Mouse (Mus musculus) adrenal gland, adult 8-10 months (tissue): ENCODE results near the gene Erh. TPM values are rescaled to one million over a fixed set of nuclear protein-coding genes. Genes with fewer than 3 reads are reported as not detected.

ENCODE experiments used
- DNase-seq: peaks from one replicate; pipeline ENCODE4 v3.0.0; 2022
- total RNA-seq, 4 experiments: library from RNA; stranded (reverse); gene quantifications; 2 replicates each; pipeline ENCODE4 v1.2.4; 2022

Gene Erh
- total RNA-seq, 4 experiments from 2014 or later = 31.4 to 52.6 (median 43.5) TPM

- DNase-seq = no peak
Observed at GRCm38 (mm10) chr12:80615371-80616257, 28.5 kb downstream of the Erh start.

GRCm38 (mm10) chr12:80612113-80612791 is 31.9 kb downstream of the Erh start:
- no peak for DNase-seq

DNA sequence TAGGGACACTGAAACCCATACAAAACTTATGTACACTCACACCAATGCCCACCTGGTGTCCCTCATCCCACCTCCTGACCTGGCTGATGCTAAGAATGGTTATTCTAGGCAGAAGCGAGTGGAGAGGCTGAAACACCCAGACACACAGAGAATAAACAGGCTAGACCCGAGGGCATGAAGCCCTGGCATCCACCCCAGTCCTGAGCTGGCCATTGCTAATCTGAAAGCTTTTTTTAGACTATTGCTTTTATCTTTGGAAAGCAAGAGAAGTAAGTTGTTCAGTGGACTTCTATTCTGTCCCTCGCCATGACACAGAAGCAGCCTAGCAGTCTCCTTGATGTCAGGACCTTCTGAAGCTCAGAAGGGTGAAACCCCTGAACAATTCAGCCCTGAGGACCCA is 34.2 kb downstream of the Erh start:
- no peak for DNase-seq

DNA sequence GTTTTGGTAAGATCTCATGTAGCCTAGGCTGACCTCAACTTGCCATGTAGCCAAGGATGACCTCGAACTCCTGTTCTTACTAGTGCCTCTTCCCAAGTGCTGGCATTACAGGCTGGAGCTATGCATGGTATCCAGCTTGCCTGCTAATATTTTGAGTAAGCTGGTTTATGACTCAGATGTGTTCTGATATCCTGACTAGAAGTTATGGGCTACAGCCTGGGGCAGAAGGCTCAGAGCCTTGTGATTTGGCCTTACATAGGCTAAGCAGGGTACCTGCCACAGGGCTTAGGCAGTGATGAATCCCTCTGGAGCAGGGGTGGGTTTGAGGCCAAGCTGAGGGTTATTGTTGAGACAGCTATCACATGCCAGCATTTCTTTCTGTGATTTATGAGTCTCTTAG is 35.6 kb downstream of the Erh start:
- no peak for DNase-seq

DNA sequence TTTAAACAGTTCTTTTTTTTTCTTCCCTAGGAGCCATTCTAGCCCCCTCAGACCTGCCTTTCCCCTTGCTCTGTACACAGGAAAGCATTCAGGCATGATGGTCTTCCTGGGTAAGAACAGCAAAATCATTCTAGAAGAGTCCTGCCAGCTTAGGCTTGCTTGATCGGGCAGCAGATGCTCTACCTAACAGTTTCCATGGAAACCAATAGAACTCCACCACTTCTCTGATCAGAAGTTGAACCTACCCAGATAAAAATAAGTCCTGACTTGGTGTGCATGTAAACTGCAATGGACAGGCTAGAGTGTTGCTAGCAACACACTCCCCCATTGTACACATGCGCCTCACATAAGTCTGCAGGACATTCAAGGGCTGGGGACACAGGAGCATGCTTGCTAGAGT is 39.9 kb downstream of the Erh start:
- DNase-seq = no peak

- DNase-seq = no peak
Observed at GRCm38 (mm10) chr12:80603566-80603965, 40.6 kb downstream of the Erh start.

GRCm38 (mm10) chr12:80602432-80602831 is 41.7 kb downstream of the Erh start:
- no peak for DNase-seq

DNA sequence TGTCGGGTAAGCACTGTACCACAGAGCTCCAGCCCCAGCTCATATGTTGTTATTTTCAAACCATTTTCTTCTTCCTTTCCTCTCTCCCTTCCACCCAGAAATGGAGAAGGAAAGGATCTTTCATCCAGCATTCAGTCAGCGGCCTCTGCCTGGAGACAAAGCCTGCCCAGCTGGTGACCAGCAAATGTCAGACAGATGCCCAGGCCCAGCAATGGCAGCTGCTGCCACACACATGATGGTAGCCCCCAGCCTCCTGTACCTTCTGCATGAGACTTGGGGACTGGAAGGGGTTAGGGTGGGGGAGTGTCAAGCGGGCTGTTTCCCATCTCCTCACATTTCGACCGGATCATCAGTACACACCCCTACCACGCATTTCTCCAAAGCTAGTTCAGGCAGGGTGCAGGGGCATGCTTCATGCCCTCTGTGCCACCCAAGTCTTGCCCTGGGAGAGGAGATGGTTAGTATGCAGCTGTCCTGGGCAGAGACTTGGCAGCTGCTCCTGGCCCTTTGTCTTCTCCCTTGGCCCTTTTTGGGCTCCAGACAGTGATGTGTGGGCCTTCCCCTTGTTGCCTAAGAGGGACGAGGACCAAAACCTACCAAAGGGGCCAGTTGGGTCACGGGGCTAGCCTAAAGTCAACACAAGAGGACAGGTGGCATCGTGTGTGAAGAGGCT is 42.4 kb downstream of the Erh start:
- DNase-seq = no peak

DNA sequence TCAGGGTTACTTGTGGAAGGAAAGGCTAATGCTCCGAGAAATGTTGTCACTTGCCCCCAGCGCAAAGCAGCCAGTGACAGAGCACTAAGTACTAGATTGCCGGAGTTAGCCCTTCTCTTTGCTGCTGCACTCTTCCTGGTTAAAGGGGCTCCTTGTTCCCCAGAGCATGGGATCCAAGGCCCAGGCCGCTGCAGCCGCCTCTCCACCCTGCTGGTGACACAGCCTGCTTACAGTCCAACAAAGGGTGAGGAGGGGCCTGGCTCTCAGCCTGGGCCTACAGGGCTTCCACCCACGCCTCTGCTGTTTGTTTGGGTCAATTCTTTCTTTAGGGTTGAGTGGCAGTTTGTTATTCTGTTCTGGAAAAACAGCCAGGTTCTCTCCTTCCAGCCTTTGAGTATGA is 45.4 kb downstream of the Erh start:
- DNase-seq = no peak

GRCm38 (mm10) chr12:80598236-80598635 is 45.9 kb downstream of the Erh start:
- DNase-seq = no peak

DNA sequence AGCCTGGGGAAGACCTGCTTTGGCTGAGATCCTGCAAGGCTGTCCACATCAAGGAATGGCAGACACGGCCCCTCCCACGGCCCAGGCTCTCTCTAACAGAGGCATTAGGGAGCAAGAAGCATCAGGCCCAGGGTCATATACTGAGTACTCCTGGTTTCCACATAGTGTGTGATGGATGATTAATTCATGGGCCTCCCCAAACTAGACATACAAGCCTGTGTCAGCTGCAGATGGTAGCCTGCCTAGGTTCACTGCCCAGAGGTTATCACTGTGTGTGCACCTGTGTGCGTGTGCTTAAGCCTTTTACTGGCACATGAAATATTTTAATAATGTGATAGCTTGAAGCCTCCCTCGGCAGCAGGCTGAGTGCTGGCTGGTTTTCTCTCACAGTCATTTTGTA is 48.2 kb downstream of the Erh start:
- DNase-seq = no peak

- DNase-seq = no peak
Observed at GRCm38 (mm10) chr12:80595566-80595965, 48.6 kb downstream of the Erh start.

DNA sequence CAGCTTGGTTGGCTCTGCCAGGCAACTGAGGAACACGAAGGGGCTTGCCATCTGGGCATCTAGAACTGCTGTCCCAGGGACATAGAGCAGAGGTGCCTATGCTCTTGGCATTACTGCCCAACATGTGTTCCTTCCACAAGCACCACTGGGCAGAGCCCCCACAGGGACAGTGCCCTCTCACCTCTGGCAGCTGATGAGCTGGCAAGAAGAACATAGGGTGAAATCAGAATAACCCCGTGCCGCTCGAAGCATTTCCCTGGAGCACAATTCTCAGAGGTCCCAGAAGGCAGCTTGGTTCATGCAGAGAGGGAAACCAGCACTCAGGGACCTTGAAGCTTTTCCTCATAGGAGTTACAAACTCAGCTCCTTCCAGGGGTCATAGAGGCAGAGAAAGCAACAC is 49.4 kb downstream of the Erh start:
- DNase-seq = no peak

GRCm38 (mm10) chr12:80594141-80594540 is 50.0 kb downstream of the Erh start:
- DNase-seq = no peak

GRCm38 (mm10) chr12:80584973-80585372 is 59.2 kb downstream of the Erh start:
- DNase-seq = no peak

Other genes with a start within 250 kb of the Erh start
- gene Dcaf5, start 207.7 kb downstream of the Erh start, total RNA-seq = 10 to 100 TPM; 37.0 to 46.5 (median 41.6) TPM
- 10 to 100 TPM; 24.7 to 42.5 (median 31.2) TPM for gene Exd2, start 181.2 kb downstream of the Erh start, total RNA-seq
- gene Galnt16, start 126.1 kb downstream of the Erh start, total RNA-seq = 10 to 100 TPM in 1 of 4 experiments, 1 to 10 TPM in 3; 9.3 to 14.4 (median 9.6) TPM
- gene Slc39a9, start 458 bp downstream of the Erh start, total RNA-seq = 10 to 100 TPM; 50.0 to 60.0 (median 55.6) TPM
- under 1 TPM in 1 of 4 experiments, not detected in 3; 0.07 TPM for gene Plekhd1, start 48.2 kb upstream of the Erh start, total RNA-seq
- gene Ccdc177, start 116.3 kb upstream of the Erh start, total RNA-seq = under 1 TPM in 1 of 4 experiments, not detected in 3; 0.09 TPM
- gene Susd6, start 146.2 kb upstream of the Erh start, total RNA-seq = 10 to 100 TPM; 58.0 to 74.0 (median 70.3) TPM